Mouse (Mus musculus) kidney, adult 2 months (tissue): ENCODE measurements around the gene Zfp764.

ENCODE experiments used
- CTCF ChIP-seq: fragments of 200-500 bp; conservative IDR thresholded peaks from 2 replicates; pipeline ENCODE4 v1.5.1; 2011; ENCODE audit warnings: low read depth, mild to moderate bottlenecking, control low read depth, low read length, moderate library complexity, mixed read lengths; ENCODE audit not compliant: insufficient read depth, insufficient read length
- POLR2A ChIP-seq: fragments of 200-500 bp; IDR thresholded peaks from one replicate; pipeline ENCODE4 v1.6.1; 2011; ENCODE audit warnings: low read depth, low read length, control low read depth

DNA sequence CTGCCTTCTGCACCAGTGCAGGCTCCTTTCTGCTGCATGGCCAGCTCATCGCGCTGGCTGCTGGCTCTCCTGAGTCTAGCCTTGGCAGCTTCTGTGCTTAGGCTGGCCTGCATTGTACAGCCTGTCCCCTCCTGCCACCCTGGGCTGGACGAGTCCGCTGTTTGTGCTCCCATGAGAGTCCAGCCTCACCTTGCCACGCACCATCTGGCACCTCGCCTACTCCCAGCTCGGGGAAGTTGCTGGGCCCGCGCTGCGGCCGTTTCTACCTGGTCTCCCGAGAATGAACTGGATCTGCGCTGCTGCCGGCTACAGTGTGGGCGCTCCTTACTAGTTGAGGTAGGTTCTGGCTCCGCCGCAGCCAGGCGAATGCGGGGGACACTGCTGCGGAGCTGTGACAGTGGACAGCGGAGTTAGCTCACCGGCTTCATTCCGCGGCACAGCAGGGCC lies 43.1 kb downstream of the Zfp764 start:
- TF ChIP-seq POLR2A (no peak), CTCF (no peak)
